Mouse (Mus musculus) stomach, postnatal 0 days (tissue): Measurements from ENCODE around the gene Gmds.

ENCODE experiments used
- CTCF ChIP-seq: IDR thresholded peaks from 2 replicates; pipeline ENCODE4 v1.5.1; 2016; ENCODE audit warnings: antibody characterized with exemption, low read depth, mild to moderate bottlenecking, moderate library complexity
- EP300 ChIP-seq: optimal IDR thresholded peaks from 2 replicates; pipeline ENCODE3; 2016; ENCODE audit warnings: antibody characterized with exemption

- TF ChIP-seq EP300 (no peak), CTCF (no peak)
Observed at GRCm38 (mm10) chr13:32167806-32168205, 170.7 kb downstream of the Gmds start.
